Mouse (Mus musculus): Measurements from ENCODE around the gene Auts2.

The Auts2 gene

DNA sequence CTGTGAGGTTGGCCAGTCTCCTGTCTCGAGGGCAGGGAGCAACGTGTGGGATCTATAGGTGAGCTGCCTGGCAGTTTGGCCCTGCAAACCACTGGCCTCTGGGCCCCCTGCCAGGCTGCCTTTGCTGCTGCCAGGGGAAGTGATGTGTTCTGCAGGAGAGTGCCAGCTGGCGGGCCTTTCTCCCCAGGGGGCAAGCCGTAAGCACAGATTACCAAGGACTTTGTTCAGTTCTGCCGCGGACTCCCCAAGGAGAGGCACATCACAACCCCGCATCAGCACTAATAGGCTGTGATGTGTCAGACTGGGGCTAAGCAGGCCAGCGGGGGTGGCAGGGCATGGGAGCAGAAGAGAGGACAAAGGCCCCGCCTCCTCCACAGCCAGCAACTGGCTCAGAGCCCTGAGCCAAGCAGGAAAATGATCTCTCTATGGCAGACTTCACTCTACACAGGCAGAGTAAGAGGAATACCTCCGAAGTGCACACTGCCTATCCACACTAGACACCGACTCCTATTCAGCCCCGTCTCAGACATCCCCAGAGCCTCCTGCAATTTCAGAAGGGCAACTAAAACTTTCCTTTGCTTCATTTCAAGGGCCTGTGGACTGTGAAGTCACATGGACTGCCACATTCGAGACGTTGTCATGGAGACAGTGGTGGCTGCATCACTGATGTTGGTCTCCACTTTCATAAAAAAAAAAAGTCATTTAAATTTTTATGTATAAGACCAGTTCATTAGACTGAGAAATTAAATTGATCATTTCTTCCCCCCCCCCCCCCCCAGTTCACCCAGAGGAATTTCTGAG, 942.6 kb downstream of the Auts2 start:
- in situ Hi-C loops (cut with MboI; ENCODE audit: unreplicated experiment in 2 of 2): no loop called here

DNA sequence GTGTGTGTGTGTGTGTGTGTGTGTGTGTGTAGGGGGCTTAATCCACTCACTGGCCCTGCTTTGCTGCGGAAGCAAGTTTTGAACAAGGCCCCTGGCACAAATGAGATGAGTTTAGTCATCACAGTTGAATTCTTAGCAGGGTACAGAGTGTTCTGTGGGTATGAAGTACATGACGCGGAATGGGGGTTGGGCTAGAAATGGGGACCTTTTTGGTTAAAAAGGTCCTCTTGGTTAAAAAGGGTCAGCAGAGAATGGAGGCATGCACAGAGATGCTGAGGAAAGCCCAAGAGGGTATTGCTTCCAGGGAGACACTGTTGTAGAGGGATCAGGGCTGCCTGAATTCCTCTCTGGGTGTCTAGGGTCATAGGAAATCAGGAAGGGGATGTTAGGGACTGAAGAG, 945.6 kb downstream of the Auts2 start:
- in situ Hi-C loops (cut with MboI; ENCODE audit: unreplicated experiment in 2 of 2): no loop called here

DNA sequence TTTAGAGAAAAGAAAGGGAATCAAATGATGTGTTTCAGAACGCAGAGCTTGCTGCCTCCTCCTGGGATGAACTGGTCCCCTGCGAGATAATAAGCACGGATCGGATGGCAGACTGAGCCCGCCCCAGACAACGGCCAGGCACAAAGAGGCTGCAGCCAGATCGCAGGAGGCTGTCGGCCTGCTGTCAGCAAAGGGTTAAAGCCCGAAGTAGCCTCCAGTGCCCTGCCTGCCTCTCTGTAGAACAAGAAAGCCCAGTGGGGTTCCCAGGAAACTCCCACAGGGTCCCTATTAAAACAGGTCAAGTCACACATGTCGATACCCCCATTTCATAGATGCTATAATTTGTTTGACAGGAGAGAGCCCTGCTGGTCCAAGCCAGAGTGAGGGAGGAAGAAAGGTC, 946.6 kb downstream of the Auts2 start:
- in situ Hi-C loops (cut with MboI; ENCODE audit: unreplicated experiment in 2 of 2): no loop called here

DNA sequence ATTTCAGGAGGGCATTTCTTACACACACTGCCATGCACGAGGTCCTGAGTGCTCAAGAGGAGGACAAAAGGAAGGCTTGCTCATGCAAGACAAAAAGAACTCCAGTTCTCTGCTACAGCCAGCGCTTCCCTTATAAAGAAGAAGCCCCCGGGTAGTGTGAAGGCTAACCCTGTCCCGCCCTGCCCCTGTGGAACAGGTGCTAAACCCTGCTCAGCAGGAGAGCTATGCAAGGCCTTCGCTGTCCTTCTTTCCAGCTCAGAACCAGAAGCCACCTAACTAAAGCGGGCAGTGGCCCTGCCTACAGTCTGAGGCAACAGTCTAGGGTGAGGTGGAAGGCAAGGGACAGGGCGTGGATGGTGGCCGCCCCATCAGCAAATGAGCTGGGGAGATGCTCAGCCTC, 947.4 kb downstream of the Auts2 start:
- in situ Hi-C loops (cut with MboI; ENCODE audit: unreplicated experiment in 2 of 2): no loop called here

DNA sequence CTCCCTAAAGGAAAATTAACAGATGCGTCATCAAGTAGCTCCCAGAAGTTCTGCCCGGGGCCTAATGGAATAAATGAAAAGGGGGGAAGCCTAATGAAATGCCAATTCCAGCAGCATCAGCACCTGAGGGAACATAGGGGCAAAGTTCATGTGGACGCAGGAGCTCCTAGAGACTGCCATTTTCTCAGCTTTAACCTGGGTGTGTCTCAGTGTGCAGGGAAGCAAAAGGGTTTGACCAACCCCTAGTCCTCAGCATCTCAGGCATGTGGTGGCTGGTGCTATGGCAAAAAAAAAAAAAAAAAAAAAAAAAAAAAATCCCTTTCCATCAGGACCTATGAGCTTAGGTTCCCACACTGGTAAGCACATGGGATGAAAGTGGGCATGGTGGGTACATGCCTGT, 948.5 kb downstream of the Auts2 start:
- in situ Hi-C loops (cut with MboI; ENCODE audit: unreplicated experiment in 2 of 2): no loop called here

DNA sequence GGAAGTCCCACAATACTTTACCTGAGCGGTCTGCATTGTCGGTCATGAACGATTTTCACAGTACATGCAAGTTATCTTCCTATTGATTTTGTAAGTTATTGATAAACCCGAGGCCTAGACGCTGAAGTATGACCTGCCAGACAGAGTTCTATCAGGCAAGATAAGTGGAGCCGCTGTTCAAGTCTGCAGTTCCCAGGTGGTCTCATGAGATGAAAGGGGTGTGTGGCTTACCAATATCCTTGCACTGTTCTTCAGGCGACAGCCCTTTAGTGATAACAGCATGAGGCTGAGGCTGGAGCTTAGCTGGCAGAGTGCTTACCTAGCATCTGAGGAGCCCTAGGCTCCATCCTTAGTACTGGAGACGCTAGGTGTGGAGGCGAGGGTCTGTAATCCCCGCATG, 949.9 kb downstream of the Auts2 start:
- in situ Hi-C loops (cut with MboI; ENCODE audit: unreplicated experiment in 2 of 2): no loop called here

DNA sequence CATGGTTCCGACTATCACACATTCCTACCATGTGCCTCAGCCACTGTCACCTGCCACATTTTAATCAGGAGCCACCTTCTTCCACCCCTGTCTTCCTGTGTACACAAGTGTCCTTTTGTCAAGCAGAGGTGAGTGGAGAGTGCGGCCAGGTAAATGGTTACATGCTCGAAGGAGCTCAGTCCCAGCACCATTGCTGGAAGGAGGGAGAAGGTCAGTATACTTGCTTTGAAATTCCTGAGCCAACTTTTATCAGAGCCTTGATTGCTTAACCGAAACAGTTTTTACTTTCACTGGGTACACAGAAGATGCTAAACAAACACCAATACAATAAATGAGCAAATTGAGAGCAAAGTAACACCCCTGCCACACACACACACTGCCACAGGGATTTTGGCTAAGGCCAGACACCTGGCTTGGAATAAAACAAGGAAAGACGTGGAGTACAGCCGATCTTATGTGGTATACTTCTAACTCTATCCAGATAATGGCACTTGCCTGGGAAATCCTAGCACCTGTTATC, 953.1 kb downstream of the Auts2 start:
- in situ Hi-C loops (cut with MboI; ENCODE audit: unreplicated experiment in 2 of 2): no loop called here

DNA sequence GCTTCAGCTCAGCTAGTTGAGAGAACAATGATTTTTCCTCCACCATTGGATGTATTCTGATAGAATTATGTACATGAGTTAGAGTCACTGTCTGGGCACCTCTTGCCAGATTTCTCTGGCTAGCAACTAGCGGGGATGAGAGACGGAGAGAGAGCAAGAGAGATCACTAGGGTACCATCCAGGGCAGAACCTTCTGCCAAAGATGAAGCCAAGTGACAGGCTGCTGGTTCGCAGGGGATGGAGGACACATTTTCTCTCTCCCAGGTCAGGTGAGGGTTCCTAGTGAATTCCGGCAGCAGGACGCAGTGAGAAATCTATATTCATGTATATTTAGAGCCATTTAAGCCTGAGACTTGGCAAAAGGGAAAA, 956.8 kb downstream of the Auts2 start:
- in situ Hi-C loops (cut with MboI; ENCODE audit: unreplicated experiment in 2 of 2): no loop called here

DNA sequence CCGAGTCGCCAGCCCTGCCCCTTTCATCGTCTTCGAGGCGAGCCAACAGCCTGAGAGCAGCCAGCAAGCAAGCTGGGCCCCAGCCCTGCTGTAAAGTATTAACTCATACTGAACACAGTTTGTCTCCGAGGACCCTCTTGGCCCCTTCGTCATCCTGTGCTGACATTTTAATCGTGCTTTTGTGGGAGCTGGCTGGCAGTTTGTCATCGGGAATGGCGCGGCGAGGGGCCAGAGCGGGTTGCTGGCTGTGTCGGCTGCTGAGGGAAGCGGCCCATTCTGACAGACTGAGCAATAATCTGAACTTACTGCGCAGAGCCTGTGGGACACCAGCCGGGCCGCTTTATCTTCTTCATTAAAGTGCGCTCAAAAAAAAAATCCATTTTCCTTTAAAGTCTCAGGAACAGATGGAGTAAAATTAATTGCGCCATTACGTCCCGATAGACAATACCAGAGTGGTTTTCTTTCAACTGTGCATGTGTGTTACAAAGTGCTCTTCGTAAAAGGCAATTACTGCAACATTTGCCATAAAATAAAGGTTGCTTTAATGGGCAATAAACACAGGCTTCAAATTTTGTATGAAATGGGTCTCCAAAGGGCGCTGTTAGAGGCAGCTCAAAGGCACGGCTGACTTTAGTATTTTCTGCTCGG, 957.3 kb downstream of the Auts2 start:
- in situ Hi-C loops (cut with MboI; ENCODE audit: unreplicated experiment in 2 of 2): no loop called here

DNA sequence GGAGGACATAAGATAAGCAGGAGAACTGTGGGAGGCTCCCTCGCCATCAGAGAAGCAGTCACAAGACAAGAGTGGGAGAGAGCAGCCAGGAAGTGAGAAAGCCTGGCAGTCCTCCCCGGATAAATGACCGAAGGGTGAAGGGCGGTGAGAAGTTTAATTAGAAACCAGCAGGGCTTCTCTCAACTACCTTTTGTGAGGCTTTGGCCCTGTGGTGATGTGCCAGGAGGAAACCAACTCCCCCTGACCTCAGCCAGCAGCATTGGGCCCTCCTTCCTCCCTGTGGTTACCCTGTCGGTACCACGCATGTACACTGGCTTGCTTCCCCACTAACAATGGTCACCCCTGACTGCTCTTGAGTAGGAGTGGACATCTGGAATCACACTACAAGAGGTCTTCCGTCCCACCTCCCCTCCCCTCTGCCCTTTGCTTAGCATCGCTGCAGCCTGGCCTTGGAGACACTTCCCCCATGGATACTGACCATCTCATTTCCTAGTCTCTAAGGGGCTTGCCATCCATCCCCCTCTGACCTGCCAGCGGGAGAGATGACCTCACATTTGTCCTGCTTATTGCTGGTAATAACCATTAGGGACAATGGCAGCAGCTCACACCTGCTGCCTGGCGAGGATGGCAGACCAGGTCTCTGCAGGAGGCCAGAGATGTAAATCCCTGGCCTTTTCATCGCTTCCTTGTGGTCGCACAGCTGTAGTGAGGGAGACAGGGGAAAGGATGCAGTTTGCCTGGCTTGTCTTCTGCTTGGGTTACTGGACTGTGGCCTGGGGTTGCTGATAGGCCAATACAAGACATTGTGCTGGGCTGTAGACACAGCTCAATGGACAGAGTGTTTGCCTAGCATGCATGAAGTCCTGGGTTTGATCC, 958.6 kb downstream of the Auts2 start:
- in situ Hi-C loops (cut with MboI; ENCODE audit: unreplicated experiment in 2 of 2): no loop called here

DNA sequence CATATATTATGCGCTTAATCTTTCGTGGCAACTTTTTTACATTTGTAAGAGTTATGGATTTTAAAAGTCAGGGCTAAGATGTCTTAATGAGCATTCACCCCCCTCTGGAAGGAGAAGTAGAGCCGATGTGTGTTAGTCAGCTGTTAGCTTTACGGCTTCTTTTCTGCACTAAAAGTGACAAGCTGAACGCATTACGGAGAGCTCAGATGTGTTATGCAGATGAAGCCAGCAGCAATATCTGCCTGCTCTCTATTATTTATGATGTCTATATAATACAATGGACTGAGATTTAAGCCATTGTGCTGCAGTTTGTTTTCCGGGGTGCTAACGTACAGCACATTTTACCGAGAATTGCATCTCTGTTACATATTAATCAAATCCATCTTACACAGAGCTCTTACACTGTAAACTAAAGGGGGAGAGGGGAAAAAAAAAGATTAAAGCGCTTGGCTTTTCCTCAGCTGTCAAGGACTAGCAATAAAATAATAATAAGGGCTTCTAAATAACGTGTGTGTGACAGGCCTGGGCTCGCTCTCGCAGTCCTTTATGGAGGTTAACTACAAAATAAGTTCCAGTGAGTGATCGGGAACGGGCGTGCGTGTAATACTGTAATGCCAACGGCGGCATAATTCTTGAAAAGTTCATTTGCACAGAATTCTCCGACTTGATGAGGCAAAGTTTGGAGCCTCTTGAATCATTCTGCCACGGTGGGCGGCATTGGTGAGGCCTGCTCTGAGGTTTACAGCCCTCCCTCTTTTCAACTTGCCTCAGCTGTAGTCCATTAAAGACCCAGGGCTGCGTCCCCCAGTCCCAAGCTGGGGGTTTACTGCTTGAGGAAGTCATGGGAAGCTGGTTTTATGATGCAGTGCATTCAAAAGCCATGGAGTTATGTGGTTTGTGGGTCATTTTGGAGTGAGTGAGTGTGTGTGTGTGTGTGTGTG, 961.8 kb downstream of the Auts2 start:
- in situ Hi-C loops (cut with MboI; ENCODE audit: unreplicated experiment in 2 of 2): no loop called here

DNA sequence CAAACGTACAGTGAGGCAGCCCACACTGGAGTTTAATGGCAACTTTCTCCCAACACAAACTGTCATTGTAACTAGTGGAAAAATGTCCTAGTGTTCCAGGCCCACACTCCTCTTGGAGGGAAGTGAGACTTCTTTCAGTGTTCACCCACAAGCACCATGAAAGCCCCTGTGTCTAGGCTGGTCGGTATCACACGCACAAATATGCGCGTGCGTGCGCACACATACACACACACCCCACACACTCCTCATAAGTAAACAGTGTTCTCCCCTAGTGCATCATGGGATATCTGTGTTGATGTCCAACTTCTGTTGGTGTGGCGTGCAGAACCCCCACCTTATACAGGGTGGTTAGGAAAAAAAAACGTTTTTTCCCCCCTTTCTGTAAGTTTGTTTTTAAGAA, 964.4 kb downstream of the Auts2 start:
- in situ Hi-C loops (cut with MboI; ENCODE audit: unreplicated experiment in 2 of 2): no loop called here

DNA sequence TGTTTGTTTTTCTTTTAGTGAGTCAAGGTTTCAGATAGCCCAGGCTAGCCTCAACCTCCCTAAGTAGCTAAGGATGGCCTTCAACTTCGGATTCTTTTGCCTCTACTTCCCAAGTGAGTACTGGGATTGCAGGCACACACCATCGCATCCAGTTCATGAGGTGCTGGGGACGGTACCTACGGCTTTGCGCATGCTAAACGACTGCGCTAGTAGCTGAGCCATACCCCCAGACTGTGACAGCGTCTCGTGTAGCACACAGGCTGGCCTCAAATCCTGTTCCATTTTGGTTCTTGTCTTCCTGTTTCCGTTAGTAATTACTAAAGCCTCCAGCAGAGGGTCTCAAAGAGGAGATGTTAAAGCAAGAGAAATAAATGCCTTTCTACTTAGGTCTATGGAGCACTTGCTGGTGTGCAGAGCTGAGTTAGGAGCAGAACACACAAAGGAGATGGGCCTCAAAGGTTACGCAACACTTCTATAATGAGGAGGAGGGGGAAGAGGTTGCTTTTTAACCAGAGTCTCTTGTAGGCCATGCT, 967.3 kb downstream of the Auts2 start:
- in situ Hi-C loops (cut with MboI; ENCODE audit: unreplicated experiment in 2 of 2): no loop called here

DNA sequence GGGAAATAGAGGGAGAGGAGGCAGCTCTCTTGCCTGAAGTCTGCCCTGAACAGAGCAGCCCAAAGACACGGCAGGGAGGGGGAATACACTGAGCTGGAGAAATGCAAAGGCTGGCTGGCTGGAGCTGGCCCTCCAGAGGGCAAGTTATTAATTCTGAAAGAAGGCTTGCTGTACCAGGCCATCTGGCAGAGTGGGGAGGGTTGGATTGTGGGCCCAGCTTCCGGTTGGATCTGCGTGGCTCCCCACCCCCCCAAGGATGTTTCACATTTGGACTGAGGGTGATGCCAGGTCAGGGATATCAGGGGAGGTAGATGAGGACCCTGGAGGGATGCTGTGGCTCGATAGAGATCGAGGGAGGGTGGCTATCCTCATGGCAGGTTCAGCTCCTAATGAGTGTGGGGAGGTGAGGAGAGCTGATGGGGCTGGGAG, 968.0 kb downstream of the Auts2 start:
- in situ Hi-C loops (cut with MboI; ENCODE audit: unreplicated experiment in 2 of 2): no loop called here

DNA sequence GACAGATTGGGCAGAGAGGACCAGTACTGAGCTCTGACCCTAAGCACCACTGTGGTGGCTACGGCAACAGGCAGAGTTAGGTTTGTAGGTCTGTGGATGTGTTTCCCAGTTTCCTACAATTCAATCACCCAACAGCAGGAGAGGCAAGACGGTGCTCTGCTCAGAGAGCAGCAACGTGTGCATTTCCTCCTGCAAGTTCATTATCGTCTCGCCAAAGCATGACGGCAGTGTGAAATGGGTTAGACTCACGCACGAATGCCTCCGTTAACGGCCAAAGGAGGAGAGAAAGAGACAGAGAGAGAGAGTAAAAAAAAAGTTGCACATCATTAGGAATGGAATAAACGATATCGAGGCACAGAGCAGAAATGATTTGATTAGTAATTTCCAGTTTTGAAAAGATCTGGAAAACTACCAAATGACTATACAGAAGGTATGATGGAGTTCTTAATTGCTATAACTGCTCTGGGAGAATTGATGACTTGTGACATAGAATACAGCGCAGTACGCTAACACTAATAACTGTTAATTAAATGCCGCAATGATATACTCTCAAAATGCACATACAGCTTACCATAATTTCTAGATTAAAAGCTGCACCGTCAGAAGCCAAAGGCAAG, 968.6 kb downstream of the Auts2 start:
- in situ Hi-C loops (cut with MboI; ENCODE audit: unreplicated experiment in 2 of 2): no loop called here

DNA sequence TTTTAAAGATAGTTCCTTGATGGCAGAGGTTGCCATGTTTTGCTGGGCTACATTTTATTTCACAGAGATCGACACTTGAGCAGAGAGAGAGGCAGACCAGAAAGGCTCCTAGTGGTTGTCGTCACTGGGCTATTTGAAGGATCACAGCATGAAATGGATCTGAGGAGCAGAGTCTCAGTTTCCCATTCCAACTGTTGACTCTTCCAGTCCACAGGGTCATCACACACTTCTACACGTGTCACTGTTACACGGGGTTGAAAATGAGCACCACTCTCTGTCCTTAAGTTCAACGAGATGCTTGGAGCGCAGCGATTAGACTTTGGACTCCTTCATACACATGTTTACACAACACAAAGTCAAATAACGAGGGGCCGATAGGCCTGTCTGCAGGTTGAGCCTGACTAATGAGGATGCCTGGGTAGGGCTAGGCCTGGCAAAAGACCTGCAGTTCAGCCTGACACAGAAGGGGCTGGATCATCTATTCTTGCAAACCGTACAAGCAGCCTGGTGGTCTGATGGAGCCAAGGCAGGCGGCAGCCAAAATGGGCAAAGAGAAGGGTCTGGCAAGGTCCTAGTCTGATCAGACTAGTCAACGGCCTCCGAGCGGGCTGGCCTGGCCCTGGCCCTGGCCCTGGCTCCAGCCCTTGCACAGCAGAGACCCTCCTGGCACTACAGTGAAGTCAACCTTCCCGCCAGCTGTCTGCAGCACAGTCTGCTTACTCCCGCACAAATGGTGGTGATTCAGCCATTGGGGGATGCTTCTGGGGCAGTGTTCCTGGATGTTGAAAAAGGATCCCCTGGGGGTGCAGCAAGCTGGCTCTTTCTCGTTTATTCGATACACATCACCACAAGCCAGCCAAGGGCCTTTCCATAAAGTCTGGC, 969.6 kb downstream of the Auts2 start:
- in situ Hi-C loops (cut with MboI; ENCODE audit: unreplicated experiment in 2 of 2): no loop called here

DNA sequence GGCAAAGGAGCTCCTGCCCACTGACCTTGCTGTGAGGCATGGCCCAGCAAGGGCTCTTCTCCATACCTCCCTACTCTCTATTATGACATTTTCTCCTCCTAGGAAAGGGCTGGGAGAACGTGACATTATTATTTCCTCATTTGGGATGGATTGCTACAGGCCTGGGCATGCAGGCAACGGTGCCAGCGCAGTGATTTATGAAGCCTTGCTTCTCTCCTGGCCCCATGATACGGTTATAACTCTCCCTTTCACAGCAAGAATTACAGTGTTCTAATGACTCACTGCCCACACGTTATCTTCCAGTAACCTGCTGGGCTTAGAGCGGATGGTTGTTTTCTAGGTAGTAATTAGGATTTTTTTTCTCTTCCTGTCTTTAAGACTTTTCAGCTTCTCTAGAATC, 977.1 kb downstream of the Auts2 start:
- in situ Hi-C loops (cut with MboI; ENCODE audit: unreplicated experiment in 2 of 2): no loop called here

DNA sequence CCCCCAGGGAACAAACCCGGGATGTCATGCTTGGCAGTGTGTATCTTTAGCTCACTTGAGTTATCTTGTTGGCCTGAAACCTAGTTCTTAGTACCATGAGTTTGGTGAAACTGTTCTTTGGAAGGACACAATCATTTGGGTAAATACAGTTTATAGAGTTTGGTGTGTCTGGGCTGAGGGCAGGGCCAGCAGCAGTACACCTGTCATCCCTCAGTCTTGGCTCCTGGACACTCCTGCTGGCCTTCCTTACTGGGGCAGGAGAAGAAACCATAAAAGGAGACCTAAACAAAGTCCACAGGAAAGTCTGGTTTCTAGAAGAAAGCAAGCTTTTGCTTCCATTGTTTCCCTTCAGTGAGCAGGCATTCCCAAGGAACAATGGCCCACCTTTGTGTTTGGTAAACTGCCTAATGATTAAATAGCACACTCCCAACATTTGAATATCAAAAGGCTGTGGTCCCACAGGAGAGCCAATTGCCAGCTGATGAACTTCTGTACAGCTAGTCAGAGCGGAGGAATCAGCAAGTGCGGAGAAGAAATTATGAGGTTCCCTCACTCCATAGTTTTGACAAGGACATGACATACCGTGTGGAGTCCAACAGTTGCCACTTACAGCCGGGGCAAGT, 979.4 kb downstream of the Auts2 start:
- in situ Hi-C loops (cut with MboI; ENCODE audit: unreplicated experiment in 2 of 2): no loop called here

Measured in v-Abl transformed pro-B cells (cell line).